Mouse (Mus musculus) midbrain, embryonic 11.5 days (tissue): ENCODE results near the gene Akr1c18. TPM values are rescaled to one million over a fixed set of nuclear protein-coding genes. Genes with fewer than 3 reads are reported as not detected.

Experiments
- ATAC-seq: fragments of 200-750 bp; cut with Nextera tagmentation; 2 replicates; pipeline ENCODE4 v1.8.0; 2017; ENCODE audit warnings: moderate TSS enrichment, moderate library complexity; ENCODE audit not compliant: low FRiP score
- DNase-seq: peaks from one replicate; pipeline ENCODE4 v3.0.0; 2015; ENCODE audit warnings: low spot score; ENCODE audit errors: missing footprints
- H3K27ac ChIP-seq: fragments of 300-500 bp; sonication (generic); 2 replicates; pipeline ENCODE4 v1.5.1; 2014; ENCODE audit warnings: low read depth, low read length
- H3K27me3 ChIP-seq: fragments of 300-500 bp; sonication (generic); 2 replicates; pipeline ENCODE4 v1.6.1; 2014; ENCODE audit warnings: mild to moderate bottlenecking, low read length, moderate library complexity, mixed read lengths; ENCODE audit not compliant: control insufficient read depth, insufficient read depth
- H3K36me3 ChIP-seq: fragments of 300-500 bp; sonication (generic); 2 replicates; pipeline ENCODE4 v1.6.1; 2014; ENCODE audit warnings: mild to moderate bottlenecking, low read length, moderate library complexity, mixed read lengths; ENCODE audit not compliant: control insufficient read depth, insufficient read depth
- H3K4me1 ChIP-seq: fragments of 300-500 bp; sonication (generic); 2 replicates; pipeline ENCODE4 v1.6.1; 2014; ENCODE audit warnings: low read length; ENCODE audit not compliant: control insufficient read depth, insufficient read depth
- H3K4me2 ChIP-seq: fragments of 300-500 bp; sonication (generic); 2 replicates; pipeline ENCODE4 v1.6.1; 2014; ENCODE audit warnings: mild to moderate bottlenecking, moderate library complexity
- H3K4me3 ChIP-seq: fragments of 300-500 bp; sonication (generic); 2 replicates; pipeline ENCODE4 v1.5.1; 2014; ENCODE audit warnings: low read depth, low read length
- H3K9ac ChIP-seq: fragments of 300-500 bp; sonication (generic); 2 replicates; pipeline ENCODE4 v1.6.1; 2014; ENCODE audit warnings: low read length
- H3K9me3 ChIP-seq: fragments of 300-500 bp; sonication (generic); 2 replicates; pipeline ENCODE4 v1.6.1; 2016; ENCODE audit warnings: low read length; ENCODE audit not compliant: control insufficient read depth
- WGBS: fragments of 180-500 bp; shearing (Covaris S2); extraction: QIAGEN DNeasy Blood & Tissue Kit; methylation state at CpG from one replicate; pipeline ENCODE4 v1.1.7; 2014; 5-methylcytosine and 5-hydroxymethylcytosine counted together
- polyA plus RNA-seq: library from polyadenylated mRNA; unstranded; fragments of >200 nt; fragmentation: Nextera tagmentation; extraction: Ambion mirVana; gene quantifications from 2 replicates; pipeline ENCODE4 v1.2.1, GENCODE M21; 2014

Gene Akr1c18
- polyA plus RNA-seq, 1 experiment from 2014 or later: not detected

GRCm38 (mm10) chr13:4123146-4123545 lies 27.3 kb downstream of the Akr1c18 start:
- DNase-seq (no peak), ATAC-seq (no peak)
- H3K4me1 ChIP-seq: no peaks in the 10 kb centered on the region
- H3K4me3 ChIP-seq: no peak overlapping the region
- no peak overlapping the region for H3K27ac ChIP-seq
- H3K9me3 ChIP-seq: no peaks in the 10 kb centered on the region
- no peak overlapping the region for H3K9ac ChIP-seq
- H3K36me3 ChIP-seq: no peaks in the 10 kb centered on the region
- WGBS: 87% methylated on average over 7 of the region's 7 CpGs
- no peaks in the 10 kb centered on the region for H3K27me3 ChIP-seq
- H3K4me2 ChIP-seq: no peak overlapping the region

GRCm38 (mm10) chr13:4119181-4119904 lies 31.1 kb downstream of the Akr1c18 start:
- 79% methylated on average over 2 of the region's 2 CpGs for whole genome bisulfite sequencing
- DNase-seq (no peak), ATAC-seq (no peak)
- Histone ChIP-seq H3K9ac (no peak overlapping the region), H3K9me3 (no peaks in the 10 kb centered on the region), H3K27me3 (no peaks in the 10 kb centered on the region), H3K4me3 (no peak overlapping the region), H3K4me2 (no peak overlapping the region), H3K4me1 (no peaks in the 10 kb centered on the region), H3K36me3 (no peaks in the 10 kb centered on the region), H3K27ac (no peak overlapping the region)

- DNase-seq: peak; percentile 93
- no peak overlapping the region for H3K27ac ChIP-seq
- no peaks in the 10 kb centered on the region for H3K36me3 ChIP-seq
- 30% methylated on average over 6 of the region's 6 CpGs for WGBS
- ATAC-seq: peak; percentile 97
- no peaks in the 10 kb centered on the region for H3K9me3 ChIP-seq
- H3K4me2 ChIP-seq: no peak overlapping the region
- no peak overlapping the region for H3K4me3 ChIP-seq
- H3K4me1 ChIP-seq: no peaks in the 10 kb centered on the region
- no peak overlapping the region for H3K9ac ChIP-seq
- H3K27me3 ChIP-seq: no peaks in the 10 kb centered on the region
These were observed 39.9 kb downstream of the Akr1c18 start for GRCm38 (mm10) chr13:4110281-4111188.

GRCm38 (mm10) chr13:4102721-4103120 lies 47.7 kb downstream of the Akr1c18 start:
- DNase-seq (no peak), ATAC-seq (no peak)
- H3K4me2 ChIP-seq: no peak overlapping the region
- no peaks in the 10 kb centered on the region for H3K36me3 ChIP-seq
- no peak overlapping the region for H3K9ac ChIP-seq
- no peak overlapping the region for H3K27ac ChIP-seq
- no peaks in the 10 kb centered on the region for H3K27me3 ChIP-seq
- no peaks in the 10 kb centered on the region for H3K9me3 ChIP-seq
- H3K4me1 ChIP-seq: no peaks in the 10 kb centered on the region
- H3K4me3 ChIP-seq: no peak overlapping the region

DNA sequence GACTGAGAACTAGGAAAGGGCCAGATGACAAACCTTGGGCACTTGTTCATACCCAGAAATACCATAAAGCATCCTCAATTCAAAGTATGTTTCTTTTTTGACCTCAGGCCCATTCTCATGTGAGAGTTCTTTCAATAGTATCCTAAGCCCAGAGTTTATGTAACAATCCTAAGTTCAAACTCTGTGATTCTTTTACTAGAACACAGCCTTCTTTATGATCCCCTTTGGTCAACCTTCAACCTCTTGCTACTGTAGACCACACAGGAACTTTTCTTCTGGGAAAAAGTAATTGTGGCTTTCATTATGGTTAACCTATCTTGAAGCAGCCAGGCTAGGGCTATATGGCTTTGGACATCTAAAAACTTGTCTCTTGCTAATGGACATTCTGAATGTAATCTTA lies 48.8 kb downstream of the Akr1c18 start:
- no peak for DNase-seq

More for the DNA sequence above, 48.8 kb downstream of the Akr1c18 start:
- no peak overlapping the region for H3K27ac ChIP-seq
- H3K4me2 ChIP-seq: no peak overlapping the region
- H3K4me1 ChIP-seq: no peaks in the 10 kb centered on the region
- no peak for ATAC-seq
- no peaks in the 10 kb centered on the region for H3K36me3 ChIP-seq
- H3K27me3 ChIP-seq: no peaks in the 10 kb centered on the region
- no peaks in the 10 kb centered on the region for H3K9me3 ChIP-seq
- H3K9ac ChIP-seq: no peak overlapping the region
- H3K4me3 ChIP-seq: no peak overlapping the region

Other genes starting within 250 kb of the Akr1c18 start
- 31.0 TPM in 2 replicates for gene Net1, start 232.4 kb downstream of the Akr1c18 start, polyA plus RNA-seq
- gene Tubal3, start 232.4 kb downstream of the Akr1c18 start, polyA plus RNA-seq: 0.07 TPM in 1 of 2 replicates, not detected in the other
- gene Ucn3, start 205.3 kb downstream of the Akr1c18 start, polyA plus RNA-seq: not detected in 2 replicates
- 0.10 and 0.33 TPM in 2 replicates for gene Akr1c14, start 101.6 kb downstream of the Akr1c18 start, polyA plus RNA-seq
- gene Akr1c13, start 40.5 kb upstream of the Akr1c18 start, polyA plus RNA-seq: 0.33 TPM in 2 replicates
- gene Akr1c19, start 78.0 kb upstream of the Akr1c18 start, polyA plus RNA-seq: 0.31 and 0.39 TPM in 2 replicates
- 0.29 and 0.49 TPM in 2 replicates for gene Akr1c12, start 128.8 kb upstream of the Akr1c18 start, polyA plus RNA-seq